Mouse (Mus musculus): Measurements from ENCODE around the gene Rbm39. TPM values are rescaled to one million over a fixed set of nuclear protein-coding genes. Genes with fewer than 3 reads are reported as not detected.
"Not testable (repeated sequence)": the region's sequence is repeated elsewhere in the genome, so short reads cannot be mapped to it uniquely, and the experiment has no call there.

Rbm39 gene
- polyA plus RNA-seq, 1 experiment from 2014 or later: 326 TPM

DNA sequence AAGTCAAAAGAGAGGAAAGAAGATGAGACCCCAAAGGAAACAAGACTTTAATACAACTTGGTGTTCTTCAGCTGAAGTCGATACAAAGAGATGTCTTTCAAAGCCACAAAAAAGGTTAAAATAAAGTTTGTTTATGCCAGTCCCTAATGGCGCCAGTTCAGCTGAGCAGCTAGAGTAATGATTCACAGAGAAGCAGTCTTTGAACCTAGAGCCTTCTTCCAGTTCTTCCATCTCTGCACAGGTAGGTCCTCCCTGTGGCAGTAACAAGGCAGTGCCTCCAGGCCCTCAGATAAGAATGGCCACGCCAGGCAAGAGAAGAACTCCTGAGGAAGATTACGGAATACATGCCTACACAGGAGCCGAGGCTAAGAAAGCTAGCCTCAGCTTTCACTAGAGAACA is 56.3 kb downstream of the Rbm39 start:
- no peak overlapping the region for H3K9ac ChIP-seq (ENCODE audit: low read depth, low read length)
- no peak overlapping the region for H3K4me2 ChIP-seq (replicated peaks; ENCODE audit: low read depth)
- WGBS: 74% methylated on average over 5 of the region's 5 CpGs
- no peaks in the 10 kb centered on the region for H3K4me1 ChIP-seq (replicated peaks; ENCODE audit: control insufficient read depth, insufficient read depth, low read length)
- no peak overlapping the region for H3K27ac ChIP-seq (ENCODE audit: low read depth, low read length)
- H3K27me3 ChIP-seq (replicated peaks; ENCODE audit: control insufficient read depth, insufficient read depth, low read length): no peaks in the 10 kb centered on the region
- no peaks in the 10 kb centered on the region for H3K9me3 ChIP-seq (ENCODE audit: control insufficient read depth)
- H3K36me3 ChIP-seq (ENCODE audit: control insufficient read depth, insufficient read depth): peaks cover 26% of the 10 kb centered on the region
- H3K4me3 ChIP-seq (ENCODE audit: low read depth, low read length): no peak overlapping the region
- peak; percentile 38 for TF ChIP-seq CTCF (IDR thresholded peaks at IDR 0.05; ENCODE audit: low read depth)
- no peak for ATAC-seq

DNA sequence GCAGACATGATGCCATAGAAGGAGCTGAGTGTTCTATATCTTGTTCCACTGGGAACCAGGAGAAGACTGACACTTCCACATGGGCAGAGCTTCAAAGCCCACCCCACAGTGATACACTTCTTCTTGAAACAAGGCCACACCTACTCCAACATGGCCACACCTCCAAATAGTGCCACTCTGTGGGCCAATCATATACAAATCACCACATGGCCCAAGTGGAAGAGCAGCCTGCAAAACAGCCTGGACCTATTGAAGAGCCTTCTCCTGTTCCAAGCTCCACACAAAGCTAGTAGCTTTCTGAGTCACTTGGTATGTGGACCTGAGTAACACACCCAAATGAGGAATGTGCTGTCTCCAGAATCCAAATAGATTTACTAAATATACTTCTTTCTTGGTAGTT is 60.5 kb downstream of the Rbm39 start:
- H3K4me3 ChIP-seq (ENCODE audit: low read depth, low read length): no peak overlapping the region
- H3K27me3 ChIP-seq (replicated peaks; ENCODE audit: control insufficient read depth, insufficient read depth, low read length): no peaks in the 10 kb centered on the region
- H3K9ac ChIP-seq (ENCODE audit: low read depth, low read length): no peak overlapping the region
- H3K9me3 ChIP-seq (ENCODE audit: control insufficient read depth): no peaks in the 10 kb centered on the region
- no peak overlapping the region for H3K27ac ChIP-seq (ENCODE audit: low read depth, low read length)
- ATAC-seq: no peak
- no peak overlapping the region for H3K4me2 ChIP-seq (replicated peaks; ENCODE audit: low read depth)
- peaks cover 3% of the 10 kb centered on the region; the same call in 1 of the 2 replicates for H3K36me3 ChIP-seq (ENCODE audit: control insufficient read depth, insufficient read depth)
- no peaks in the 10 kb centered on the region for H3K4me1 ChIP-seq (replicated peaks; ENCODE audit: control insufficient read depth, insufficient read depth, low read length)
- no peak for TF ChIP-seq CTCF (IDR thresholded peaks at IDR 0.05; ENCODE audit: low read depth)

DNA sequence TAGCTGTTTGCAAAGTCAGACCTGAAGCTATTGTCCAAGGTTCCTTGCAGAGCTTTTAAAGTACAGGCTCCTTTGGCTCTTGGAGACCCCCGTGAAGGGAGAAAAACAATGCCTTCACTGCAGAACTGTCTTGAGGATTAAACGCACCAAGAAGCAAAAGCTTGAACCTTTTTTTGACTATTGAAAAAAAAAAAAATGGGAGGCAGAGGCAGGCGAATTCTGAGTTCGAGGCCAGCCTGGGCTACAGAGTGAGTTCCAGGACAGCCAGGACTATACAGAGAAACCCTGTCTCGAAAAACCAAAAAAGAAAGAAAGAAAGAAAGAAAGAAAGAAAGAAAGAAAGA is 68.0 kb downstream of the Rbm39 start:
- H3K9ac ChIP-seq (ENCODE audit: low read depth, low read length): peak overlapping the region; percentile 94; the same call in 1 of the 2 replicates
- WGBS: 17% methylated on average over 5 of the region's 5 CpGs
- peak overlapping the region; percentile 89 for H3K4me3 ChIP-seq (ENCODE audit: low read depth, low read length)

DNA sequence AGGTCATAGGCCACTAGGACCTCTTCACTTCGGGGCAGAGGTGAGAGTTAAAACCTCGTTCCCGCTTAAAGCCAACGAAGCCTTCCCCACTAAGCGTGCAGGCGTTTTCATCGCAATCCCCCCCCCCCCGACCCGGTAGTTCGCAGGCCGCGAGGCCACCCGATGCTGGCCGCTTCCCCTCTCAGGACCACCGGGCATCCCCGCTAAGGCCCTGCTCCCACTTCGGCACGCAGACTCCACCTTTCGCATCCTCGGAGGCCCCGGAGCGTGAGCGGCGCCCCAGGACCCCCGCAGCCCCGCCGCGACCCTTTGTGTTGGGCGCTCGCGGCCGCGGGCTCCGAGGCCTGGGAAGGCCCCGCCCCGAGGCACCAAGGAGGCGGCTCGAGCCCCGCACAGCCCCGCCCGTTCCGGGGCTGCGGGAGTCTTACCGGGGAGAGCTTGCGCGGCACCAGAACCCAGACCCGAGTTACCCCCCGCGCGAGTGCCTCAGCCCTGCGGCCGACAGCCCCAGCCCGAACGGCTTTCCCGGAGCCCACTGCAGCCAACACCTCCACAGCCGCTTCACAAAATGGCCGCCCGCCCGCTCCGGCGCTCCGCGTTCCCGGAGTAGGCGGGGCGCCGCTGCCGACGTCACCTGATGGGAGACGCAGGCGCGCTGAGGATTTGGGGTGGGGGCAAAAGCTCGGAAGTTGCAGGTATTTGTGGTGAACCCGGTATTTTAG is 68.5 kb downstream of the Rbm39 start, which contains the start of the genes Cpne1 and Rbm12:
Cpne1 (minus strand) TSS at position 608 of the 722 bp plus-strand sequence.
Rbm12 (minus strand) TSS at position 621 of the 722 bp plus-strand sequence.
- under 1% methylated on average over 68 of the region's 74 CpGs for WGBS
- no peak for TF ChIP-seq CTCF (IDR thresholded peaks at IDR 0.05; ENCODE audit: low read depth)
- Histone ChIP-seq H3K4me3 (ENCODE audit: low read depth, low read length) (peak within 1 kb of the TSS; percentile 89), H3K9ac (ENCODE audit: low read depth, low read length) (peak within 1 kb of the TSS; percentile 94), H3K9me3 (ENCODE audit: control insufficient read depth) (no peaks in the 10 kb centered on the region), H3K27ac (ENCODE audit: low read depth, low read length) (peak within 1 kb of the TSS; percentile 83), H3K4me2 (replicated peaks; ENCODE audit: low read depth) (peak within 1 kb of the TSS; percentile 75), H3K4me1 (replicated peaks; ENCODE audit: control insufficient read depth, insufficient read depth, low read length) (no peaks in the 10 kb centered on the region), H3K27me3 (replicated peaks; ENCODE audit: control insufficient read depth, insufficient read depth, low read length) (no peaks in the 10 kb centered on the region), H3K36me3 (ENCODE audit: control insufficient read depth, insufficient read depth) (no peaks in the 10 kb centered on the region)
- ATAC-seq: peak; percentile 91

More for the DNA sequence above, 68.0 kb downstream of the Rbm39 start:
- not testable (repeated sequence) for H3K9me3 ChIP-seq (ENCODE audit: control insufficient read depth); H3K27me3 ChIP-seq (replicated peaks; ENCODE audit: control insufficient read depth, insufficient read depth, low read length); ATAC-seq; H3K4me1 ChIP-seq (replicated peaks; ENCODE audit: control insufficient read depth, insufficient read depth, low read length); H3K36me3 ChIP-seq (ENCODE audit: control insufficient read depth, insufficient read depth)
- peak overlapping the region; percentile 83; the same call in 1 of the 2 replicates for H3K27ac ChIP-seq (ENCODE audit: low read depth, low read length)
- peak overlapping the region; percentile 75 for H3K4me2 ChIP-seq (replicated peaks; ENCODE audit: low read depth)

DNA sequence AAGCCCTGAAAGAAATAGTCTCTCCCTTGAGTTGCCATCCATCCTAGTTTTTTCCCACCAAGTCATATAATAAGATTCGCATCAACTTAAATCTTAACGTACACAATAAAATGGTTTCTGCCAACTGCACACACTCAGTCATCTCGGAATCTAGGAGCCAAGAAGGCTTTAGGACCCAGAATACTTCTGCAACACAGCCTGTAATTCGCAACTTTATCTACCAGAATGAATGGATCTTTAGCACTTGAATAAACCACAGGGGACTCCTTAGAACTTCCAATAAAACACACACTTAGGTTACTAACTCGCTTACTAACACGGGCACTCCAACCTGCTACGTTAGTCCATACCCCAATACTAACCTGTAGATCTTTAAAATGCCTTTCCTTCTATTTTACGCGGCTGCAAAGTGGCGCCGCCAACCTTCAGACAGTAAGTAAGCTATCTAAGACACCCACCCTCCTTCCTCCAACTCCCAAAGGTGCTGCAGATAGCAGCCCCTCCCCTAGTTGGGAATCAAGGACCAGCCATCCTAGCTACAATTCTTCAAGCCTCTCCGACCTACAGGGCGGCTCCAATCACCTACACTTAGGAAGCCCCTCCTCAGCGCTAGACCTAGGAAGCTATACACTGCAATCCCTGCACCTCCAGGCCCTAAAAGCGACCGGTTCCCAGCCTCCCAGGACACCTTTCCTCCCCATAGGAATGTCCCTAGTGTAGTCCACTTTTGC is 69.2 kb downstream of the Rbm39 start:
- peak overlapping the region; percentile 83 for H3K27ac ChIP-seq (ENCODE audit: low read depth, low read length)

More for the DNA sequence above, 69.2 kb downstream of the Rbm39 start:
- no peaks in the 10 kb centered on the region for H3K36me3 ChIP-seq (ENCODE audit: control insufficient read depth, insufficient read depth)
- H3K27me3 ChIP-seq (replicated peaks; ENCODE audit: control insufficient read depth, insufficient read depth, low read length): no peaks in the 10 kb centered on the region
- no peak for TF ChIP-seq CTCF (IDR thresholded peaks at IDR 0.05; ENCODE audit: low read depth)
- peak overlapping the region; percentile 75 for H3K4me2 ChIP-seq (replicated peaks; ENCODE audit: low read depth)
- H3K9ac ChIP-seq (ENCODE audit: low read depth, low read length): peak overlapping the region; percentile 94
- no peaks in the 10 kb centered on the region for H3K9me3 ChIP-seq (ENCODE audit: control insufficient read depth)
- H3K4me3 ChIP-seq (ENCODE audit: low read depth, low read length): peak overlapping the region; percentile 89
- peak; percentile 58 for ATAC-seq
- under 1% methylated on average over 16 of the region's 16 CpGs for WGBS
- no peaks in the 10 kb centered on the region for H3K4me1 ChIP-seq (replicated peaks; ENCODE audit: control insufficient read depth, insufficient read depth, low read length)

Other genes starting within 250 kb of the Rbm39 start
- 39.5 and 40.4 TPM in 2 replicates for gene Uqcc1, start 249.9 kb downstream of the Rbm39 start, polyA plus RNA-seq (2015; fragmentation: Nextera tagmentation; extraction: Ambion mirVana)
- gene Gm15557, start 239.5 kb downstream of the Rbm39 start, polyA plus RNA-seq (2015; fragmentation: Nextera tagmentation; extraction: Ambion mirVana): not detected in 2 replicates
- 0.26 and 1.0 TPM in 2 replicates for gene Gdf5, start 234.9 kb downstream of the Rbm39 start, polyA plus RNA-seq (2015; fragmentation: Nextera tagmentation; extraction: Ambion mirVana)
- gene Cep250, start 223.8 kb downstream of the Rbm39 start, polyA plus RNA-seq (2015; fragmentation: Nextera tagmentation; extraction: Ambion mirVana): 4.0 and 5.9 TPM in 2 replicates
- gene 6430550D23Rik, start 172.3 kb downstream of the Rbm39 start, polyA plus RNA-seq (2015; fragmentation: Nextera tagmentation; extraction: Ambion mirVana): 0.59 and 1.5 TPM in 2 replicates
- 227 and 235 TPM in 2 replicates for gene Ergic3, start 172.2 kb downstream of the Rbm39 start, polyA plus RNA-seq (2015; fragmentation: Nextera tagmentation; extraction: Ambion mirVana)
- 0.10 and 0.18 TPM in 2 replicates for gene Fer1l4, start 127.3 kb downstream of the Rbm39 start, polyA plus RNA-seq (2015; fragmentation: Nextera tagmentation; extraction: Ambion mirVana)
- 0.21 and 0.69 TPM in 2 replicates for gene Spag4, start 115.1 kb downstream of the Rbm39 start, polyA plus RNA-seq (2015; fragmentation: Nextera tagmentation; extraction: Ambion mirVana)
- gene Cpne1, start 68.3 kb downstream of the Rbm39 start, polyA plus RNA-seq (2015; fragmentation: Nextera tagmentation; extraction: Ambion mirVana): 17.3 and 19.0 TPM in 2 replicates
- 8.6 and 9.3 TPM in 2 replicates for gene Rbm12, start 68.3 kb downstream of the Rbm39 start, polyA plus RNA-seq (2015; fragmentation: Nextera tagmentation; extraction: Ambion mirVana)
- 1.5 TPM in 2 replicates for gene Gm28036, start 53.1 kb downstream of the Rbm39 start, polyA plus RNA-seq (2015; fragmentation: Nextera tagmentation; extraction: Ambion mirVana)
- gene Romo1, start 36.2 kb downstream of the Rbm39 start, polyA plus RNA-seq (2015; fragmentation: Nextera tagmentation; extraction: Ambion mirVana): 424 and 433 TPM in 2 replicates
- 41.1 and 44.8 TPM in 2 replicates for gene Nfs1, start 36.1 kb downstream of the Rbm39 start, polyA plus RNA-seq (2015; fragmentation: Nextera tagmentation; extraction: Ambion mirVana)
- 20.9 and 24.2 TPM in 2 replicates for gene Phf20, start 16.2 kb upstream of the Rbm39 start, polyA plus RNA-seq (2015; fragmentation: Nextera tagmentation; extraction: Ambion mirVana)
- gene Cnbd2, start 132.1 kb upstream of the Rbm39 start, polyA plus RNA-seq (2015; fragmentation: Nextera tagmentation; extraction: Ambion mirVana): 9.4 and 9.6 TPM in 2 replicates
- 187 and 200 TPM in 2 replicates for gene Scand1, start 132.5 kb upstream of the Rbm39 start, polyA plus RNA-seq (2015; fragmentation: Nextera tagmentation; extraction: Ambion mirVana)
- gene Epb41l1, start 240.7 kb upstream of the Rbm39 start, polyA plus RNA-seq (2015; fragmentation: Nextera tagmentation; extraction: Ambion mirVana): 0.63 and 0.68 TPM in 2 replicates